Mouse (Mus musculus) left cerebral cortex, adult 2 months (tissue): ENCODE measurements at regions not wholly inside any gene's neighbourhood (a gene's known extent, or its start where the extent isn't known, plus 50 kb on each side); places are given as distances from the start of the nearest gene placed in this dataset.

Experiments
- DNase-seq, 2 experiments: peaks; one replicate each; pipeline ENCODE4 v3.0.0; 2021 to 2022; ENCODE audit warnings: low spot score in 2 of 2, mixed read lengths in 1 of 2; ENCODE audit errors: extremely low spot score in 1 of 2
- H3K27ac ChIP-seq: fragments of 200-600 bp; 2 replicates; pipeline ENCODE4 v1.8.1; 2022
- H3K4me3 ChIP-seq: fragments of 200-600 bp; 2 replicates; pipeline ENCODE4 v1.8.1; 2022
- CTCF ChIP-seq: fragments of 200-600 bp; IDR thresholded peaks from 2 replicates; pipeline ENCODE4 v1.8.1; 2022; ENCODE audit warnings: antibody characterized with exemption, mild to moderate bottlenecking, moderate library complexity
- intact Hi-C: fragments of 180-260 bp; cut with DNase I; formaldehyde crosslinking; loops from one replicate; pipeline ENCODE4 v1.15.1; 2025

DNA sequence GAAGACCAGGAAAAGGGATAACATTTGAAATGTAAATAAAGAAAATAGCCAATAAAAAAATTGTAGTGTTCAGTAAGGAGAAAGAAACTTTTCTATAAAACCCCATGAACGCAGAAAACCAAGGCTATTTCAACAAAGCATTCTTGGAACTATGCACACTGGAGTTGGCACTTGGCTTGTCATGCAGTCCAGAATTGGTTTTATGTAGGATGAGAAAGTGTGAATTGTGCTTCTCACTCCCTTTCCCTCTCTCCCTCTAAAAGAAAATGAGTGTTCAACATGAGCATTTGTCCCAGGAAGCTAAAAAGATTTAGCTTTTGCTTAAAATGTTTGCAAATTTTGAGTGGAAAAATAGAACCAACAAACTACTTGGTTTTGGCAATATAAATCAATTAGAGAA is 841.6 kb upstream of the Adam24 start:
- Histone ChIP-seq H3K27ac (no peak overlapping the region), H3K4me3 (no peak overlapping the region)
- intact Hi-C loops = no loop called here
- DNase-seq = no peak
- TF ChIP-seq CTCF = no peak

DNA sequence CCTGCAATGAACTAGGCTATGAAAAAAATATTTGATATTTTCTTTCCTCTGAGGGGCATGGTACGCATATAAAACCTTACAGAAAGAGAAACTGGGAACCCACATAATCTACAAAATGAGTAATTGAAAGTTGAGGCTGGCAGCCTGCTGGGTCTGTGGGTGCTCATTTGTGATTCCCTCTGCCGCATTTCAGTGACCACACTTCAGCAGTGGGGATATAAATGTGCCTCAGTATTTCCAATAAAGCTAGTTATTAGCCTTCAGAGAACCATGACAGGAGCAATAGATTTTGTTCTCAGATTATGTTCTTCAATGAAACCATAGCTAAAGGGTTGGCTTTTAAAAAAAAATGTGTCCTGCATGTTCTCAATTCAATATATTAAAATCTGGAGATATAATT is 828.0 kb upstream of the Adam24 start:
- intact Hi-C loops = no loop called here
- no peak overlapping the region for H3K4me3 ChIP-seq
- no peak for TF ChIP-seq CTCF
- no peak for DNase-seq
- H3K27ac ChIP-seq = no peak overlapping the region

DNA sequence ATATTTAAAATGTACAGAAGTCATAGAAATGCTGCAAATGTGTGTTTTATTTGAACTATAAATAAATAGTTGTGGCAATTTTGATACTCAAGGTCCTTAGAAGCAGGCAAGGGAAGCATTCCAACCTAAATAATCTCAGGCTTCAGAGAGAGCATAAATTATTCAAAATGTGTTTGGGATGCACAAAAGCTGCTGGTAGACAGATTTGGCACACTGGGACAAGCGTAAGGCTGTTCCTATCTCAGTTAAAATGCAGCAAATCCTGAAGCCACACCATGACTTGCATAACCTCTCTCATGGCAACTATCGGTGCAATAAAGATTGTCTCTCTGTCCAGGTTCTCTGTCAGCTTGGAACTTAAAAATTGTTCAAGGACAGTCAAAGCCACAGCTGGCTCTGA is 812.3 kb upstream of the Adam24 start:
- Histone ChIP-seq H3K27ac (no peak overlapping the region), H3K4me3 (no peak overlapping the region)
- intact Hi-C loops = no loop called here
- DNase-seq = no peak
- TF ChIP-seq CTCF = no peak

DNA sequence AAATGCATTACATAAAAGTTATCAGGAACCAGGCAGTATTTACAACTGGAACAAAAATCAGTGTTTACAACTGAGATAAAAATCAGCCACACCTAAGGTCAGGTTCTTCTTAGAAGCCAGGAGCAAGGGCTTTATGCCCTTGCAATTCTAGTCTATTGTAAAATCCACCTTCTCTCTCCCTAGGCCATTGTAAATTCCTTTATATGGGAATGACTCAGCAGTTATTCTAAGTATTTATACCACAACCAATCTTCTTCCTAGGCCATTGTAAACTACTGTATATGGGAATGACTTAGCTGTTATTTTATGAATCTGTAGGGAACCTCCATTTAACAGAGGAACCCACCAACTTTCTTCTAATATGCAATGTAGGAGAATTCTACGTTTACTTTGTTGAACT is 772.6 kb upstream of the Adam24 start:
- no peak for DNase-seq
- intact Hi-C loops = no loop called here
- H3K4me3 ChIP-seq = no peak overlapping the region
- TF ChIP-seq CTCF = no peak
- H3K27ac ChIP-seq = no peak overlapping the region

DNA sequence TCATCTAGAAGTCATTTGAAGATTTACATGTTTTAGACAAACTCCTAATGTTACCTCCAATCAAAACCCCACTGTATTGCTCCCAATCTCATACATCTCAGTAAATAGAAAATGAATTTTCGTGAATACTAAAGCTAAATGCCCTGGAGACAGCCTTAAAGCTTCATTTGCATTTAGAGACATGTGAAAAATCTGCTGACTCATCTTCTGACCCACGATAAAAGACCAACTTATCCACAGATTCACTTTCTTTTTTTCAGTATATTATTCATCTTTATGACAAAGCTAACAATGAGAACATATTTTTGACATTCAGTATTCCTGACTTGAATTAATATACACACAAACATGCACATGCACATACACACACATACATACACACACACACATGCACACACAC is 762.0 kb upstream of the Adam24 start:
- no peak for DNase-seq
- TF ChIP-seq CTCF = no peak
- Histone ChIP-seq H3K27ac (no peak overlapping the region), H3K4me3 (no peak overlapping the region)
- intact Hi-C loops = no loop called here

DNA sequence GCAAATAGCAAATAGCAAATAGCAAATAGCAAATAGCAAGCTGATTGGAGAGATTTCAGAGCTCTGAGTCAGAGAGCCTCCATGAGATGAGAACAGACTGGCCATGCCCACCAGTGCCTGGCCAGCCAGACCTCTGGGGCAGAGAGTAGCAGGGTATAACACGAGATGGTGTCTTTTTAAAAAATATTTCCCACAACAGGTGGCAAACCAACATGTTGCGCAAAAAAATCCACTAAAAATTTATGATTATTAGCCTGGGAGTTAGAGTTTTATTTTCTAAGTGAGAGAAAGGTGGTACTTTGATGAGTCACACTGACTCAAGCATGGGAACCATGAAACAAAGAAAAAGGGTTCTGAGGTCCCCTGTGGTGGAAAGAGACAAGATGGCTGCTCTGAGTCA is 753.5 kb upstream of the Adam24 start:
- intact Hi-C loops = no loop called here
- no peak overlapping the region for H3K4me3 ChIP-seq
- no peak for DNase-seq
- no peak overlapping the region for H3K27ac ChIP-seq
- no peak for TF ChIP-seq CTCF

DNA sequence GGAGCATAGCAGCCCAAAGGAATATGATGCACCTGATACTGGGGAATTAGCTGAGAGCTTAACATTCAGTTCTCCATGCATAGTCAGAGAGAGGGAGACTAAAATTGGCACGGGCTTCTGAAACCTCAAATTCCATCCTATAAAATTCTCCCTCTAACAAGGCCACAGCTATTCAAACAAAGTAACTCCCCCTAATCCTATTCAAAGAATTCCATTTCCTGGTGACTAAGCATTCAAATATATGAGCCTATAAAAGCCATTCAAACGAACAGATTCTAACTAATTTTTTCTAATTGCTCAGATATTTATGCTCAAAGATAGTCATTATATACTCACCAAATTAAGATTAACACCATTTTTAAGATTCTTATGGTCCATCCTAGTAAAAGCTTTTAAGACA is 751.1 kb upstream of the Adam24 start:
- no peak for TF ChIP-seq CTCF
- no peak for DNase-seq
- intact Hi-C loops = no loop called here

DNA sequence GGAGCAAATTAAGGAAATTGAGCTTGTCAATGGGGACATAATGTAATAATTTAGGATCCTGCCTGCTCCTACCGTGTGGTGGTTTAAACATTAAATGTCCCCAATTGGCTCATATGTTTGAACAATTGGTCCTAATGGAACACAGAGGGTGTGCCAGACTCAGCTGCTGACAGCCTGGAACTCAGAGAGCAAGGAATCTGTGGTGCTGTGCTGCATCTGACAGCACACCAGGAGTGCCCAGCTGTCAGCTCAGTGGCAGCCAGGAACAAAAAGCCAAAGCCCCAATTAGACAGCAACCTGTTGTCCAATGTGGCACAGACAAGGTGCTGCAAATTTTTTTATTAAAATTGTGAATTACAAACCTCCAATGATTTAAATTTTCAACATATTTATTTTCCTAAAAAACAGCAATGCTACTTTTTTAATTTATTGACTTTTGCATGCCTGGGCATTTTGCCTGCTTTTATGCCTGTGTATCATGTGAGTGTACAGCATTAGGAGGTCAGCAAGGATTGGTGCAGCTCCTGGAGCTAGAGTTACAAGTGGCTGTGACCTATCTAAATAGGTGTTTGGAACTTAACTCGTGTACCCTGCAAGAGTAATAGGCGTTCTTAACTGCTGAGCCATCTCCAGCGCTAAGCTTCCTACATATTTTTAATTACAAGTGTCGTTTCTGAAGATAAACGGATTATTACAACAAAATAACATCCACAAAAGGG is 724.5 kb upstream of the Adam24 start:
- intact Hi-C loops = no loop called here
- Histone ChIP-seq H3K4me3 (no peak overlapping the region), H3K27ac (no peak overlapping the region)
- DNase-seq = no peak
- no peak for TF ChIP-seq CTCF

More for the DNA sequence above, 751.1 kb upstream of the Adam24 start:
- H3K27ac ChIP-seq = no peak overlapping the region
- H3K4me3 ChIP-seq = no peak overlapping the region

DNA sequence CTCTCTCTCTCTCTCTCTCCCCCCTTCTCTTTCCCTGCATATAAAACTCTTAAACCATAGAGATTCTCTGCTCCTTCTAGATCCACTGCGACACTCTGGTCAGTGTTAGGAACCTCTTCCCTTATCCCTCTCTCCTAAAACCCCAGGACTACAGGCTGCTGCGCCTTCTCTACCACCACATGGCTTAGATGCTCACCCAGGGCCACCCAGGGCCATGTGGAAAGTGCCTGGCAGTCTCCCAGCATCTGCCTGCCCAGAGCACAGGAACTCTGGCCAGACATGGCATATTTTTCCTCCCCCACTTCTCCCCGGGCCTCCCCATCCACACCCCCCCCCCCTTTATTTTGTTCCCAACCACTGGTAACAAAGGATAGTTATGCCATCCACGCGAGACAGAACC is 720.4 kb upstream of the Adam24 start:
- no peak overlapping the region for H3K27ac ChIP-seq
- intact Hi-C loops = no loop called here
- no peak for DNase-seq
- no peak for TF ChIP-seq CTCF
- H3K4me3 ChIP-seq = no peak overlapping the region

DNA sequence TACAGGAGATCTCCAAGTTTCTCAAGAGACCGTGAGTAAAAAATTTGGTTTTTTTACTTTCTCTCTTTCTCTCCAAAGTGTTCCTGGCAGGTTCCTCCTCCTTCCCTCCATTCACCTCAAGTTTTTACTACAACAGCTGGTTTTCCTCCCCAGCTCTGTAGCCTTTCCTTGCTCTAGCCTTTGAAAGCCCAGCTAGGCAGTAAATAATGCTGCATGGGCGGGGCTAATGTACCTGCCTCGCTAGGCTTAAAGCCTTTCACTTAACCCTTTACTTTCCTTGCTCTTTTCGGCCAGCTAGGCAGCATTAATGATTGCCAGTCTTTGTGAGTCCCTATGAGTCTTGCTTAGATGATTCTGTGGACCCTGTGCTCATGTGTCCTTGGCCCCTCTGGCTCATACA is 720.0 kb upstream of the Adam24 start:
- intact Hi-C loops = no loop called here
- no peak overlapping the region for H3K27ac ChIP-seq
- DNase-seq = no peak
- H3K4me3 ChIP-seq = no peak overlapping the region
- TF ChIP-seq CTCF = no peak

DNA sequence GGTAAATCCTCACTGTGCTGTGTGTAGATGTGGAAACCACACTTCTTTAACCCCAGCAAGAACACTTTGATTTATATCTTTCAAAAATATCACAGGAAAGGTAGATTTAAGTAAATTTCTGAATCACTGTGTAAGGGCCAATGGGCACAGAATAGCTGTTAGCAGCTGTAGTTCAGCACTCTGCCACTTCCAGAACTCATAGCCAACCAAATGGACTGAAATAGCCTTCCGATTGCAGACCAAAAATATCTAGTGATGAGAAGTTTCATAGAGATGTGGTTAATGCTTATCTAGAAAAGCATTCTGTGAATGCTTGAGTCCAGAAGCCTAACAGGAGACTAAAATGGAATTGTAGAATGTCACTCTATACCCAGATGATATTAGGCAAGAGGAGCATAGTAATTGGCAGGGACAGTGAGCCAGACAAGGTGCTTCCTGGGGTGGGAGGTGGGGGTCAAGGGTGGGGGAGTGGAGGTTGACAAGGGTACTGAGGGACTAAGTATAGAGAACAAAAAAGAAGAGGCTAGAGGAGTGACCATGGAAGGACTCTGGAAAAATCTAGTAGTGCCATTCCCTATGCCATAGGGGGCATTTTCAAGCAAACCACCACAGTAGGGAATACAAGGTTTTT is 669.6 kb upstream of the Adam24 start:
- Histone ChIP-seq H3K4me3 (no peak overlapping the region), H3K27ac (no peak overlapping the region)
- no peak for DNase-seq
- intact Hi-C loops = no loop called here
- no peak for TF ChIP-seq CTCF

DNA sequence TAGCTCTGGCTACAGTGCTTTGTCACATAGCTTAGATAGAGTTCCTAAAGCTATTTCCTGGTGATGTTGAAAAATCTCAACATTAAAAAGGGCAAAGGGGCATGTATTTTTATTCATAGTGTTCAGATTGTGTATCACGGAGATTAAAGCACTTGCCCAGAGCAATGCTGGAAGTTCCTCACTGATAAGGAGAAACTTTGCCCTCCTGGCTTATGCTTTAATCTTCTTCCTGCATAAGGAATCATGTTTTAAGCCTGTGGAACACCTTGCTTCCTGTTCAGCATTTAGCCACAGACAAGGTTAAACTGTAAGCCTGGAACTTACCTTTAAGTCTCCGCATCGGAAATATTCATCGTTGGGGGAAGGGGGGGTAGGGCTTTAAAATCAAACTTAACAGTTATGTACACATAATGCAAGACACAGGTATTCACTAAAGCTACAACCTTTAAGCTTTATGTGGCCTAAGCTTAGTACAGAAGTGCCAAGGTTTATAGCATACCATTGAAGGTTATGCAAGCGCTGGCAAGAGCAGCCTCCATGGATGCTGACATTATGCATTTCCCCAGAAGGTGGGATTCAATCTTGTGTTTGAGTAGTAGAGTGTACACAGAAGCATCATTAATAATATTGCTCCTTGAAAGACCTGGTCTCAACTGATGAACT is 655.5 kb upstream of the Adam24 start:
- Histone ChIP-seq H3K4me3 (no peak overlapping the region), H3K27ac (no peak overlapping the region)
- no peak for TF ChIP-seq CTCF
- intact Hi-C loops = no loop called here
- DNase-seq = no peak

DNA sequence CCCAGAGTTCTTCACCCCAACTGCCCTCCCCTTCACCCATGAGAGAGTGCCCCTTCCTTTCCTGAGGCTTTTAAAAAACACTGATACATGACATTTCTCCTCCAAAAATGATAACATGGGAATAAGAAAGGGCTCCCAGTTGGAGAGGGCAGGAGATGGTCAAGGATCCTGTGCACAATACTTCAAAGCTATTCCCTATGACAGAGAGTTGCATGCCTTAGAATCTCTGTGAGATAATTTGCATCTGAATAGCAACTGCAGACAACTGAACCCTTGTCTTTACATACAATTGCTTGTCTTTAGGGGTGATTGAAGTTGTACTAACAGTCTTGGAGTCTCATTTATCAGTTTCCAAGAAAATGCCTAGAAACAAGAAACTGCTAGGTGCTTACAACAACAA is 610.7 kb upstream of the Adam24 start:
- DNase-seq = no peak
- TF ChIP-seq CTCF = no peak

More for the DNA sequence above, 610.7 kb upstream of the Adam24 start:
- intact Hi-C loops = no loop called here
- Histone ChIP-seq H3K27ac (no peak overlapping the region), H3K4me3 (no peak overlapping the region)
